Mouse (Mus musculus): ENCODE data around the gene Cysltr2. TPM values are rescaled to one million over a fixed set of nuclear protein-coding genes. Genes with fewer than 3 reads are reported as not detected.

Gene Cysltr2
- total RNA-seq, 4 experiments from 2014 or later = 0.14 to 0.41 (median 0.30) TPM

DNA sequence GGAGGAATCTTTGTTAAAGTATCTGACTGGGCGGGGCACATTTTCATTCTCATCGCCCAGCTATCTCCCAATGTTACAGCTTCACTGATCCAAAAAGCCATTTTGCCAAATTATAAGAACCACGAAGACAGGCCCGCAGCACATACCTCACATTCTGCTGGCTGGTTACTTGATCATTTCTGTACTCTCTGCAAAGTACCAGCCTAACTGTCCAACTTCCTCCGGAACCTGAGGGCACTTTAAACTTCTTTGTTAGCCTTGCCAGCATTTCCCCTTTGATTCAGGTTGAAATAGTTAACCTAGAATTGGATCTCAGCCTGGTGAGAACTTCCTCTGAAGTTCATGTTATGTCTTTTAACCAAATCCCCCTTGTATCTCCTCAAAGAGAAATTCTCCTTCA lies 63.8 kb downstream of the Cysltr2 start:
- no peak for DNase-seq (ENCODE audit: low spot score)

DNA sequence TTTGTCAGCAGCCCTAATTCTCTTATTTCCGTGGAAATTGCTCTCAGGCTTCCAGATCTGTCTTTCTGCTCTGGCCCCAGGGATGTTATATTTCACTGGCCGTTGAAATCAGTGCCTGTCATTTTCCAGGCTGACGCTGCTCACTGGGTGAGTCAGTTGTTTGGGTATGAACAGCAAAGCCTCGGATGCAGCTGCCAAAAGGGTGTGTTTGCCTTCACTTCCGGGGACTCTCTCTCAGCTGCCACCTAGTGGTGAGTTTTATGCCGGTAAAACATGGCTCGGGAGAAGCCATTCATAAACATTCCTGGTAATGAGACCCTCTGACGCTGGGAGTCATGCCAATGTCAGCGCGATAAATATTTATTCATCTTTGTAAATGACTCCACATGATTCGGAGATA lies 65.5 kb downstream of the Cysltr2 start:
- peak; percentile 87 for DNase-seq (ENCODE audit: low spot score)

GRCm38 (mm10) chr14:72982981-72983436 lies 65.9 kb downstream of the Cysltr2 start:
- peak; percentile 16 for DNase-seq (ENCODE audit: low spot score)

DNA sequence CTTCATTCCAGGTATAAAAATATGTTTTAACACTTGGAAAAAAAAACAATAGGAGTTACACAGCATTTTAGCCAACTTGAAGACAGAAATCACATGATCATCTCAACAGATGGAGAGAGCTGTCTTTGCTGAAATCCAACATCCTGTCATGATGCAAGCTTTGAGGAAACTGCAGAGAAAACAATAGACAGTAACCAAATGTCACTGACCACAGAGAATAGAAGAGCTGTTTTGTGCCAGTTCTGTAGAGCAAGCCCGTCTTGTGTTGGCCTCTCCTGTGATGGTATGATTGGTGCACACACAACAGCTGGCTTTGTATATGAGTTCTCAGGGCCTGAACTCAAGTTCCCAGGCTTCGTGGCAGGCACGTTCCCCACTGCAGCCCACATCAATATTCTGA lies 68.2 kb downstream of the Cysltr2 start:
- no peak for DNase-seq (ENCODE audit: low spot score)

GRCm38 (mm10) chr14:72980106-72980505 lies 68.8 kb downstream of the Cysltr2 start:
- no peak for DNase-seq (ENCODE audit: low spot score)

DNA sequence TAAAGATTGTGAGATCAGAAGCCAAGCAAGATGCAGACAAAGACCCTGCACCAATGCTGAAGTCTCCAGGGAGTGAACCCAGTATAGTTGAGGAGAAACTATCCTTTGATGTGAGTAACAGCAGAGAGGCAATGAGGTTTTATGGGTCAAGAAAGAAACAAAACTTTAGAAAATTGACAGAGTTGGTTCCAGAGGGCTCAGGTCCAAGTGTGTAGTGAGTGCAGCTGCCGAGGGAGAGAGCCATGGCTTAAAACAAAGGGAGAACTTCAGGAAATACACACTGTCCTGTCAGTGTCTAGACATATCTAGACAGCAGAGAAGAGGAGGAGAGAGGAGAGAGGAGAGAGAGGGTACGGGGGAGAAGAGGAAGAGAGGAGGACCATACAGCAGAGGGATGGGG lies 72.8 kb downstream of the Cysltr2 start:
- no peak for DNase-seq (ENCODE audit: low spot score)

Other genes with a start within 250 kb of the Cysltr2 start
- gene Rcbtb2, start 73.9 kb upstream of the Cysltr2 start, total RNA-seq (2022) = 10 to 100 TPM; 18.2 to 30.9 (median 21.1) TPM
- gene Lpar6, start 188.8 kb upstream of the Cysltr2 start, total RNA-seq (2022) = 1 to 10 TPM; 2.5 TPM

All from heart, adult 8-10 months (tissue).